Mouse (Mus musculus): ENCODE measurements around the gene March7.

Gene March7

DNA sequence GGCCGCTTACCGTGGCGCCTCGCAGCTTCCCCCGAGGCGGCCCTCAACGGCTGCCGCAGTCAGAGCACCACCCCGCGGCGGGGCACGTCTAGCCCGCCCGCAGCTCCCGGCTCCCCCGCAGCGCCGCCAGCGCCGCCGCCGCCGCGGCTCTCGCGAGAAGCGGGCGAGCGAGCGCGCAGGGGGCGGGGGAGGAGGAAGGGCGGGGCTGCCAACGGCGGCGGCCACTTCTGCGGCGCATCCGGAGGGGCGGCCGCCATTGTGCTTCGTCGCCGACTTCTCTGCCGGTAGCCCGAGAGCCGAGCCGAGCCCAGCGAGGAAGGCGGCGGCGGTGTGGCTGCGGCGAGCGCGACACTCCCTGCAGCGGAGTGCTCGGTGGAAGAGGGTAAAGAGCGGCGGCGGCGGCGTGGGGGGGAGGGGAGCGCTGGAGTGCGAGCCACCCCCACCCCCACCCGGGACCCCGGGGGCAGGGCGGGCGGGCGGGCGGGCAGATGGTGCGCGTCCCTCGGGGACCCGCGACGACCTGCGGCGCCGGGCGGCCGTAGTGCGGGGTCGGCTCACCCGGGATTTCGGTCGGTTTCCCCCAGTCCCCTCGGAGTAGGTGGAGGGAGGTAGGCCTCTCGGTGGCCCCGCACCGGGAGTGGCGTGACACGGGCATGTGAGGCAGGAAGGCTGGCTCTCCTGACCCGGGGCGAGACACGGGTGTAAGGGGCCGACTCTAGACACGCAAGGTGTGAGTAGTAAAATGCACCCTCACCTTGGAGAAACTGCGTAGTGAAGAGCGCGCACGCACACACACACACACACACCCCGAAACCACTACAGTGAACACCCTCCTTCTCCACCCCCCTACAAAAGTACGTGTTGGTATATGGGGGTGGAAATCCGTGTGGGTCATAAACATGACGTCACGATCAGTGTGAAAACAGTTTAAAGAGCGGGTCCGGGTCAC, at the start of gene March7, which contains the start of gene Baz2b:
Gene March7, plus strand, starts transcription at position 185 of the 949 bp plus-strand sequence.
Gene Baz2b, minus strand, starts transcription at position 137 of the 949 bp plus-strand sequence.
- peak; percentile 75 to 78 for DNase-seq

DNA sequence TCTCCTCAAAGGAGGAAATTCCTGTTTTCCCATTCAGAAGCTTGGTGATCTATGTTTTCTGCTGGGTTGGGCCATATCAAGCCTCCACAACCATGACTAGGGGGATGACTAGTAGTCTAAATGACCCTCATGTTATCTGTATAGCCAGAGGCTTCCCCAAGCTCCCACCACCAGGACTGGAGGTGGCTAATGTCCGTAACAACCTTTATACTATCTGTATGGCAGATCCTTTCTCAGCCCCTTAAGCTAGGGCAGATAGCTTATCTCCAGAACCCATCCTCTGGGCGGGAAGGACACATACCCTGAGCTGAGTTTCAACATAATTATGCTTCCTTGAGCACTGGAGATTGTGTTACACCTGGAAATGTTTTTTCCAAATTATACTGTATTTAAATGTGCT, 45.9 kb upstream of the March7 start:
- no peak for DNase-seq

DNA sequence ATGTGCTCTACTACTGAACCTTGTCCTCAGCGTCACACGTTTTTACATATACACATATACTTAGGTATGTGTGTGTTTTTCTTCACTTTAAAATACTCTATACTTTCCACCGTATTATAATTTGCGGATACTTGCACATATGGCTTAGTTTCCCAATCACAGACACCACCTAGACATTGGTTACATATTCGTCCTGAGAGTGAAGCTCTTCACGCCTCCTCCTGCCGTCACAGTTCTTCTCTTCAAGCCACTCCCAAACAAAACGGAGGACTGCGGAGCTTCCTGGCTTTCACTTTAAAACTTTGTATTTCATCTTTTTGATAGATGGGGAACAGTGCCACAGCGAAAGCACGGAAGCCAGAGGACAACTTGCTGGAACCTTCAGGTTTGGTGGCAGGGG, 44.0 kb upstream of the March7 start:
- DNase-seq: no peak

DNA sequence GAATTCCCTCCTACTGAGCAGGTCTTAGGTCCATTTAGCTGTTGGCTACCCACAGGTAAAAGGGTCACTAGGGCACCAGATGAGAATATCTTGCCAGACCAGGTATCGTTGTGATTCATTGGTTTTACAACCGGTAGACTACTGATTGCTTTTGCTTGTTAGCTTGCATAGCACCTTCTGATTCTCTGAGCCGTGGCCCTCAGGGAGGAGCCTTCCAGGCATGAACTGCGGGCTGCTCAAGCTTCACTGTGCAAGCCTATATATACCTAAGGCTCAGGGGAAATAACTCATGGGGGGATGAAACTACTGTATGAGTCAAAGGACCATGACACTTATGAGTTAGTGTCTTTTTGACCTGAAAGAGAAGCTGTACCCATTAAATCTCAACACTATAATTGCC, 42.8 kb upstream of the March7 start:
- no peak for DNase-seq

DNA sequence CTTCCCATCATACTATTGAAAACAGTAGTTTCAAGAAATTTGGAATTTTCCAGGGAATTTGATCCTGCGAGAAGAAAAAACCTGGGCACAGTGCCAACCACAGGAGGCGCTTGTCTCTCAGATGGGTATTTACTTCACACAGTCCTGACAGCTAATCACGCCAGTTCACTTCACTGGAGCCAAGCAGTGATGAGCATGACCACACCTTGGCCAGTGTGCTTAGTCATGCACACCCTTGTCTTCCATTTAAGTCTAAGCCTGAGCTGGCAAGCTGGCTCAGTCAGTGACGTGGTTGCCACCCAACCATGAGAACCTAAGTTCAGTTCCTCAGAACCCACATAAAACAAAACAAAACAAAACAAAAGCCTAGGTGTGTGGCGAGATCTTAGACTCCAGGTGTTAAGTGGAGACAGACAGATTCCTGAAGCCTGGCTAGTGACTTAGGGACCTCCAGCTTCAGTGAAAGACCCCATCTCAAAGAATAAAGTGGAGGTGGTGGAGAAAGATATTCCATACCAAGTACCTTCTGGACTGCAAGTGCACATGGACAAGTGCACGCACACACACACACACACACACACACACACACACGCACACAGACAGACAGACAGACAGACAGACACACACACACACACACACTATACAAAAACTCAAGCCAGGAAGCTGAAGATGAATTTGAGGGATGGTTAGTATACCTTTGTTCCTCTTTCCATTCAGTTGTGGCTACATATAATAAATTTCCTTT, 37.7 kb upstream of the March7 start:
- DNase-seq: peak; percentile 8 to 20

DNA sequence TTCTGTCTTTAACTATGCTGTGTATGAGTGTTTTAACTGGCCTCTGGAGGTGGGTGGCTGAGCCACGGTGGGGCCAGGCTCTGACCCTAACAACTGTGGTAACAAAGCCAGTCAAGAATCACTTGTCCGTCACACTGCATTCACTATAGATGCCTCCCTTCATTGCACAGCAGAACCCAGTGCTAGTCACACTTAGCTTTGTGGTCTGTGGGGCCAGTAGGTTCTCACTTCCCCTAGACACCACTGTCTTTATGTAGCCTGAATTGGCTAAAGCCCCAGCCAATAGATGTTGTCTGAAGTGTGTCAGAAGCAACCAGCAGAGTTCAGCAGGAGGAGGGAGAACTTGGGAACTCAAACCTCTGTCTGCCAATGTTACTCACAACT, 37.2 kb upstream of the March7 start:
- no peak for DNase-seq

DNA sequence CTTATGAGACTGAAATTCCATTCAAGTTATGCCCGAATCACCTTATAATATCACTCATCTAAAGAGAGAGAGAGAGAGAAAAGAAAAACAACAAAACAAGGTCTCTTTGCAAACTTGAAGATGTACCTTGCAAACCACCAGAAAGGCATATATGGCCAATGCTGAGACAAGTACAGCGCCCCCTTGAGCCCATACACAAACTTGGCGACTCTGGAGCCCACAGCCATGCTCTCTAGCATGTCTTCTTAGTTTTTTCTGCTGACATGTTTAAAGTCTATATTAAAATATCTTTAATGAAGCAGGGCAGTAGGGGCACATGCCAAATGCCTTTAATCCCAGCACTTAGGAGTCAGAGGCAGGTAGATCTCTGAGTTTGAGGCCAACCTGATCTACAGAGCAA, 36.5 kb upstream of the March7 start:
- DNase-seq: no peak

DNA sequence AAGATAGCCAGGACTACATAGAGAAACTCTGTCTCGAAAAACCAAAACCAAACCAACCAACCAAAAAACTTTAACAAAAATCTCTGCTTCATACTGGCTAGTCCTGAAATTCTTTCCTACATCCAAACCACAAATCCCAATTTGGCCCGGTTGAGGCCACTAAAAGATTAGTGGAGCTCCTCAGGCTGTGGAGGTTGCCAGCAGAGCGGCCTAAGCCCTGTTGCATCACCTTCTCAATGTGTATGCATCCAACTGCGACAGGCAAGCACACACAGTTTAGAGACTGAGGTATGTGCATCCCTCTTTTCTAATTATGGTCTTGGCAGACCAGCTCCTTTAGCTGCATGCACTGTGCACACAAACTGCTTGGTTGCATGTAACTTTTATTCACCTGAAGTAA, 36.1 kb upstream of the March7 start:
- DNase-seq: no peak

DNA sequence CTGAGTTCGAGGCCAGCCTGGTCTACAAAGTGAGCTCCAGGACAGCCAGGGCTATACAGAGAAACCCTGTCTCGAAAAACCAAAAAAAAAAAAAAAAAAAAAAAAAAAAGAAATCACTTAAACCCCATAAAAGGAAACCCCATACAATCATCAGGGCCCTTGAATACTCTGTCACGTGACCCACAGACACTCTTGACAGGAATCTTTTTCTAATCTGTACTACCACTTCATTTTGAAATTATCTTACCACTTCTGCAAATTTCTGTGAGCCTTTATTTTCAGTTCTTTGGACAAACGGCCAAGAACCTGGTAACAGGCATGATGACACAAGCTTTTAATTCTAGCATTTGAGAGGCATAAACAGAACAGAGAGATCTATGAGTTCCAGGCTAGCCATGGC, 34.6 kb upstream of the March7 start:
- DNase-seq: no peak

DNA sequence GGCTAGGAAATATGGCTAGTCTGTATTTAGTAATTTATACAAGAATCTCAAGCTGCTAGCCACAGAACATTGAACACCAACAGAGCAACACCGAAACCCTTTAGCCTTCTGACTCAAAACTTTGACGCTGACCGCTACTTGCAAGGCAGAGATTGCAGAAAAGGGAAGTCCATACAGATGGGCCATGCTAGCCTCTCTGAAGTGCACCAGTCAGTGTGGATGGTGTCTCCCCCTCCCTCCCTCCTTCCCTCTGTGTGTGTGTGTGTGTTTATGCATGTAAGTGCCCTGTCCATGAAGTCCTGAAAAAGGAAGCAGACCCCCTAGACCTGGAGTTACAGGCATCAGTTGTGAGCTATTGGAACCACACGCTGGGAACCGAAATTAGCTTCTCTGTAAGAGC, 33.6 kb upstream of the March7 start:
- no peak for DNase-seq

DNA sequence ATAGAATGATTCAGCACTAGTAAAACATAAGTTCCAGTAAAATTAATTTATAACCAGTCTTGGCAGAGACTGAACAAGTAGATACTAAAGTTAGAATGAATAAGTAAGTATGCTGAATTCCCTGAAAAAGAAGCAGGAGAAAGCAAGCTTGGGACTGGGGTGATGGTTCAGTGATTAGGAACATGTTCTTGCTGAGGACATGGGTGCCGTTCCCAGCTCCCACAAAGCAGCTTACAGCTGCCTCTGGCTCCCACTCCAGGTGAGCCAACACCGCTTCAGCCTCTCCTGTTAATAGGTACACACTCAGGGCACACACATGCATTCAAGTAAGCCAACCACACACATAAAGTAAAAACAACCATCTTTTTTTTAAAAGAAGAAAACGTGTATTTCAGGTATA, 32.2 kb upstream of the March7 start:
- no peak for DNase-seq

DNA sequence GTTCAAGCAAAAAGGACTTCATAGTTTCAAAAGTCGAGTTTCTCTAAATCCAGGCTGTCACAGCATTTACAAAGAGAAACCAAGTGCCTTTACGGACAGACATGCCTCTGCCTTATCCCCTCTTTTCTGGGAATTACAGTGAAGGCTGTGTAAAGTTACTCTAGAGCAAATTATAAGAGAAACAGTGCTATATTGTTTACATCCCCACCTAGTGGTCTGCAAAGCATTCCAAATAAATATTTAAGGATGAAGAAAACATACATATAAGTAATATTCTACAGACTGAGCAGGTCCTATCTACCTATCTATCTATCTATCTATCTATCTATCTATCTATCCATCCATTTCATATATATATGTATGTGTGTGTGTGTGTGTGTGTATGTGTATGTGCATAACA, 28.0 kb upstream of the March7 start:
- DNase-seq: no peak

DNA sequence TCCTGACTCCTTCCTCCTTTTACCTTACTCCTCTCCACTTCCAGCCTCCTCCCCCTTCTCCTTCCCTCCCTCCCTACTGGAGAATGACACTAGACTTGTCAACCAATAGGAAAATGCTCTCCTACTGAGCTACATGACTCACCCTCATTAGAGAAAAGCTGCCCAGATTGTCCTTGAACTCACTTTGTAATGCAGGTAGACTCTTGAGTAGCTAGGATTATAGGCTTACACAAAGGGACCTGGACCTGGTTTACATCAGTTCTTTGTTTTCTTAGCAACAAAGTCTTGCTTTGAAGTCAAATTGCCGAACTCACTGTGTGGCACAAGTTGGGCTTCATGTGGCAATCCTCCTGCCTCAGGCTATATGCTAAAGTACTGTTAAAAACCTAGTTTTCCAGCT, 12.8 kb upstream of the March7 start:
- DNase-seq: no peak

DNA sequence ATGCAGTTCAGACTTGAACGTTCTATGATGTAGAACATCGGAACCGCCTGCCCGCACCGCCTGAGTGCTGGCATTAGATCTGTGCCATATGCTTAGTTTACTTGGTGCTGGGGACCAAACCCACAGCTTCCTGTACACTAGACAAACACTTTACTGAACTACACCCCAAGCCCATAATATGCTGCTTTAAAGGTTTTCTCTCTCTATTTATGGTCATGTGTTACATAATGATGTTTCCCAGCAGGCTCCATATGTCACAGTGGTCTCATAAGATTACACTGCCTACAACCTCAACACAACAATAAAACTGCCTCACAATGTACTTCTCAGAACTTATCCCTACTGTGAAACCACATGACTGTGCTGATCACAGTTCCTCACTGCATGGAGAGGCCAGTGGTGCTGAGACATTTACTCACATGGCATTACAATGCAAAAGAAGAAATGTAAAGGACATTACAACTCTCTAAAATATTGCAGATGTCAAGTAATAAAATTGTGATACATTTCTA, 9.6 kb upstream of the March7 start:
- DNase-seq: no peak

DNA sequence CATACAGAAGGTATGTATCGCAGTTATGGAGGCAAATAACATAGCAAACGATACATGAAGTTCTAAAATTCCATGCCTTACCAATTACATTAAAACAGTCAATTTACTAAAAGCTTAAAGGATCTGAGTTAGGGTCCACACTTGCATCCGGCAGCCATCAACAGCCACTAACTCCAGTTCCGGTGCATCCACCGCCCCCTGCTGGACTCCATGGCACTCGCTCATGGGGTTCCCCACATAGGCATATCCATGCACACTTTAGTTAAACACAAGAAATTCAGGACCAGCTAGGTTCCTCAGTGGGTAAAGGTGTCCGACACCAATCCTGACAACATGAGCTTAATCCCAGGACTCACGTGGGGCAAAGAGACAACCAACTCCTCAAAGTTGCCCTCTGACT, 9.0 kb upstream of the March7 start:
- DNase-seq: peak; percentile 21 to 32

DNA sequence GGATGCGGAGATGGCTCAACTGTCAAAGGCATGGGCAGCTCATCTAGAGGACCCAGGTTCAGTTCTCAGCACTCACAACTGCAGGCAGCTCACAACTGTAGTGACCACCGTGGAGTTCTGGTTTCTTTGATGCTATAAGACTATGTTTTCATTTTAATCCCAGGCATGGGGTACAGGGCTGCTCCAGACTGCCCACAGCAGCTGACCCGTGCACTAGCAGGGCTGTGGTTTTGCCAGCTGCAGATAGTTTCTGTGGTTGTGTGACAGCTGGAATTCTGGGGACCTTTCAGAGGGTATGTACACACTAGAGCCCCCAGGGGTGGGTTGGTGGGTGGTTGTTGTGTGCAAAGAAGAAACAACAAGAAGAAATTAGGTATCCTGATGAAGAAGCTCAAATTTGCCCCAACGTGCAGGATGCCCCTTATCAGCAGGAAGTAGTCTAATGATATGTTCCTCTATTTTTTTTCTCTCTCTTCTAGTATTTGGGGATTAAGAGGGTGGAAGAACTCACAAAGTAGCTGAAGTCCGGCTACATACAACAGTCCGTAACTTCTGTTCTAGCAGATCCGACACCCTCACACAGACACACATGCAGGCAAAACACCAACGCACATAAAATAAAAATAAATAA, 6.7 kb upstream of the March7 start:
- DNase-seq: no peak

DNA sequence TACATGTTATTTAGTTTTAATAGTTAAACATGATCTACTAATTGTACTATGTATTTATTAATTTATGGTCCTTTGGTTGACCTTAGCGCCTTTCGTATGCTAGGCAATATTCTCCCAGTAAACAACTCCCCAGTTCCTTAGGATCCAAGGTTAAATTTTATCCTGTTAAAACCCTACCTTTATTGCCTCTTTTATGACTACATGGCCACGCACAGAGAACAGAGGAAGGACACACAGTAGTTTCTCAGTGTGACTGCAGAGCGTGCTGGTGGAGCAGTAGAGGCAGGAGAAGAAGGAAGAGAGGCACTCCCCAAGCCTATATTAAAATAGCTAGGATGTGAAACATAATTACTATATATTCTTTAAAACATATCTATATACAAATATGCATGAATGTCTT, 6.0 kb upstream of the March7 start:
- DNase-seq: no peak

DNA sequence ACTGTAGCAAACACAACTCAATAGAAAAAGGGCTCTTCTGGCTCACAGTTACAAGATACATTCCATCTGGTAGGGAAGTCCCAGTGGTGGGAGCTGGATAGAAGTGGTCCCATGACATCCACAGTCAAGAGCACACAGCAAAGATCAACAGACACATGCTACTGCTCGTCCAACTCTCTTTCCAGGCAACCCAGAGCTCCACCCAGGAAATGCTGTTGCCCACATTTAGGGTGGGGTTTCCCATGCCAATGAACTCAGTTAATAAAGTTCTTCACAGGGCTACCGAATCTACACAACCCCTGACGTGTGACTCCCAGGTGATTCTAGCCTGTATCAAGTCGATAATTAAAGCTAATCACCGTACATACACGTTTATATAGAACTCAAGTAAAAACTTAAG, 5.5 kb upstream of the March7 start:
- DNase-seq: no peak

DNA sequence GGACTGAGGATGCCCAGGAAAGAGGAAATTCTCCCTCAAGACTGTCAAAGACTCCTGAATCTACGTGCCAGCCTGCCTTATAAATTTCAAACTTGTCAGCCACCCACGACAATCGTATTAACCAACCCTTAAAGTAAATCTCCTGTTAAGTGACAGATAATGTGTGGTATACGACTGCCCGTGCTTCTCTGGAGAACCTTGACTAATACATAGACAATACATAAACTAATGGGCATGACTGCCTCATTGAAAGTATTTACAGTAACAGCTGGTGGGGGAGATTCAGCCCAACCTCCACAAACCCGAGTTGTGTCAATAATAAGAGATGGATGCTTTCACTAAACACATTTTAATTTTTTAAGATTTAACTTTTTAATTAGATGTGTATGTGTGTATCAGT, 3.9 kb upstream of the March7 start:
- DNase-seq: no peak

DNA sequence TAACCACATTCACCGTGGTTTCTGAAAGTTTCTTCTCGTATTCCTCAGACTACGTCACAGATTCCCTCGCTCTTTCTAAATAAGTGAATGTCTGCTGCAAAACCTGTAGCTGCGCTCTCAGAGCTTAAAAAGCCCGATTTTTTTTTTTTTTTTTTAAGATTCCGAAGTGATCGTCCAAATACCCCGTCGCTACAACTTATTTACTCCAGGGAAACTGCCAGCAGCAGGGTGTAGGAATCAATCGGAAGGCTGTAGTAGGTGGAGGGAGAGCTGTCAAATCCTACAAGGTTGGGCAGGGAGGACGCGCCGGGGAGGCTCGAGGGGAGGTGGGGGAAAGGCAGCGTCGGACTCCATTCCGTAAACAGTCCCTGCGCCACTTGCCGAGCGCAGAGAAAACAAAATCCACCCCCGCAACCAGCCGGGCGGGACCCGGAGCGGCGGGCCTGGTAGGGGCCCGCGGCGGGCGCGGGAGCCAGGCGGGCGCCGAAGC, 520 bp upstream of the March7 start:
- peak; percentile 43 to 44 for DNase-seq

DNA sequence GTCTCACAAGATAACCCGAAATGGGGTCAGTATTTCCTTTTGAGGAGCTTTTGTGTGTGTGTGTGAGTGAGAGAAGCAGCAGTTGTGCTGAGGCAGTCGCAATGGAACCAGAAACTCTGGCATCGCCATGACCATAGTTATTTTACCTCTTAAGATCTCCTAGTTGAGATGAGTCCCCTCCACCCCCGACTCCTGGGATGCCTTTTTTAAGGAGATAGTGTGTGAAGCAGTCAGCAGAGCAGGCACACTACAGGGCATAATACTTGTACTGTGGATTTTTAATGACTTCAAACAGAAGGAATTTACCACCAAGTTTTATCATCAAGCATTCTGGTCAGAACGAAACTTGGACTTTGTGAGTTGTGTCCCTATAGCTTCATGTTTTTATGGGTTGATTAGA, 1.1 kb downstream of the March7 start:
- DNase-seq: no peak

DNA sequence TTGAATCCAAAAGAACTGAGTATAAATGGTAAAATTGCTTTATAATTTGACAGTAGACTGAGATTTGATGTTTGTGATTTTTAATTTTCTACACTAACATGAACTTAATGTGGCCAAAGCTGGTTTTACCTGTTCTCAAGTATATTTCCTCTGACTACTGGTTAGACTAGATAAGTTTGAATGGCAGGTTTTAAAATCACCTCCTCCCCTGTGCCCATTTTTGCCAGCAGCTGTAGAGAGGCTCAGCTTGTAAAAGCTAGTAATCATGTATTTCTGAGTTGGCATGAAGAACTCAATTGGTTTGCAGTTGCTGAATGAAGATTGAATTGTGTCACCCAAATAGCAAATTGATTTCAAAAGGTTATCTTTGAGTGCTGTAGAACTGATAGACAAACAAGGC, 2.8 kb downstream of the March7 start:
- DNase-seq: no peak

DNA sequence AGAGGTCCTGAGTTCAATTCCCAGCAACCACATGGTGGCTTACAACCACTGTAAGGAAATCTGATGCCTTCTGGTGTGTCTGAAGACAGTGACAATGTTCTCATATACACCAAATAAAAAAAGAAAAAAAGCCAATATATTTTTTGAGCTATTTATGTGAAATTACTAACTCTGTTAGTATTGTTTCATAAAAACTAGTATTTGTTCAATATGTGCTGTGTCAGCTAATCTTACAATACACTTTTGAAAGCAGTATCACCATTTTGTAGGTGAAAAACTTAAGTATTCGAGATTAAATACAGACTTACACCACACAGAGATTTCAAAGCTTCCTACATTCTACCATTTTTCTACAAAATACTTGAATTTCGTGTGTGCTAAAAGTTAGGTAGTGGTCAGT, 5.0 kb downstream of the March7 start:
- DNase-seq: no peak

All from thymus, adult 18-20 months (tissue).